Mouse (Mus musculus): ENCODE data around the gene Atp13a5. TPM values are rescaled to one million over a fixed set of nuclear protein-coding genes. Genes with fewer than 3 reads are reported as not detected.

The Atp13a5 gene
- not detected in 2 replicates for polyA plus RNA-seq (2015; fragmentation: Nextera tagmentation; extraction: Ambion mirVana)

DNA sequence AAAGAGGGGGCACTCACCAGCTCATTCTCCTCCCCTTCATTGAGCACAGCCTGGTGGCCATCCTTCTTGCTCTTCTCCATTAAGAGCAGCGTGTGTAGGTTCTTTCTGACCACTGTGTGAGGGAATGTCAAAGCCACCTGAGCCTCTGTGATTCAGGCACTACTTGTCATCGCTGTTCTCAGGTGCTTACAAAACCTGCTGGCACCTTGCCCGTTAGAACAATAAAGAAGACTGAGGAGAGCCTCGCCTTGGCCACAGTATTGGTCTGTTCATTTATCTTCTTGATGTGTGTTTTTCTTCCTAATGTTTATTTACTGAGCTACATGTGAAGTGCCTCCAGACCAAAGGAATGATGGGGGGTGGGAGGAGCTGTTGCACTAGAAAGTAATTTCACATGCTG lies at the start of gene Atp13a5:
Gene Atp13a5, minus strand, starts transcription at position 275 of the 400 bp plus-strand sequence.
- H3K36me3 ChIP-seq (ENCODE audit: control insufficient read depth, insufficient read depth): no peaks in the 10 kb centered on the region
- no peak within 1 kb of the TSS for H3K27ac ChIP-seq (ENCODE audit: low read length)
- no peaks in the 10 kb centered on the region for H3K4me1 ChIP-seq (ENCODE audit: control insufficient read depth, low read depth, low read length)
- no peak within 1 kb of the TSS for H3K4me3 ChIP-seq (ENCODE audit: low read depth, low read length)
- no peak for ATAC-seq (ENCODE audit: low read depth)
- no peaks in the 10 kb centered on the region for H3K9me3 ChIP-seq (replicated peaks; ENCODE audit: control insufficient read depth, low read length)
- H3K9ac ChIP-seq (ENCODE audit: low read depth, low read length): no peak within 1 kb of the TSS
- H3K4me2 ChIP-seq (ENCODE audit: low read depth, low read length): no peak within 1 kb of the TSS
- no peaks in the 10 kb centered on the region for H3K27me3 ChIP-seq (ENCODE audit: control insufficient read depth, insufficient read depth, low read depth, low read length)
- WGBS (ENCODE audit: insufficient replicate concordance): 55% methylated on average over 4 of the region's 4 CpGs

DNA sequence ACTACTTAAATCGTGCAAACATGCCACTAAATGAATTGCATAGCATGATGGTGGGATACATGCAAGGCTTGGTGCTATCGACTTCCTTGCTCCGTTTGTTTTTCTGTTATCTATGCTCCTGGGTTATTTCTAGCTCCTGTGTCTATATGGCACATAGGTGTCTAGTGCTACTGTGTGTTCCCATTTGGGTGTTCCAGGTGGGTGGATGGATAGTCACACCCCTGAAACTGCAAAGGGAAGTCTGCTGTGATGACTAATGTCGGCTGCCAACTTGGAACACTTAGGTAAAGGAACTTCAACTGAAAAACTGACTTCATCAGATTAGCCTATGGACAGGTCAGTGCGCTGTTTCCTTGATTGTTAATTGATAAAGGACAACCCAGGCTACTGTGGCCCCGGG lies 36.3 kb upstream of the Atp13a5 start:
- H3K4me3 ChIP-seq (ENCODE audit: low read depth, low read length): no peak overlapping the region

DNA sequence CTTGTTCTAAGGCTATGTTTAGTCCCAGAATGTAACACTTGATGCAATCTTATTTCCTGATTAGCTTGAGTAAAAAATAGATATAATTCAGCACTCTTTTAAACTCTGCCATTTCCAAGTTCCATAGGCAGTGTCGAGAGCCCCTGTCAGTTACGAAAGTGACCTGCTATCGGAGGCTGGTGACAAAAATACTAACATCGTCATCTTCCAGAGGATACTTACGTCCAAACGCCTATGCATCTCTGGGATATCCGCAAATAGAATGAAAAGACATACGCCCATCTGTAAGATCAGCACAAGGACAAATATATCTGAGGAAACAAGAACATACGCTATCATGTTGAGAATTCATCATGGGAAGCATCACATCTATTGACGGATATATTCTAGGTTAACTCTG lies 28.8 kb upstream of the Atp13a5 start:
- Histone ChIP-seq H3K9ac (ENCODE audit: low read depth, low read length) (no peak overlapping the region), H3K4me2 (ENCODE audit: low read depth, low read length) (no peak overlapping the region), H3K36me3 (ENCODE audit: control insufficient read depth, insufficient read depth) (no peaks in the 10 kb centered on the region), H3K4me3 (ENCODE audit: low read depth, low read length) (no peak overlapping the region), H3K27ac (ENCODE audit: low read length) (no peak overlapping the region), H3K9me3 (replicated peaks; ENCODE audit: control insufficient read depth, low read length) (no peaks in the 10 kb centered on the region), H3K4me1 (ENCODE audit: control insufficient read depth, low read depth, low read length) (no peaks in the 10 kb centered on the region), H3K27me3 (ENCODE audit: control insufficient read depth, insufficient read depth, low read depth, low read length) (no peaks in the 10 kb centered on the region)
- WGBS (ENCODE audit: insufficient replicate concordance): 75% methylated on average over 10 of the region's 10 CpGs
- no peak for ATAC-seq (ENCODE audit: low read depth)

More for the DNA sequence above, 36.3 kb upstream of the Atp13a5 start:
- Histone ChIP-seq H3K4me1 (ENCODE audit: control insufficient read depth, low read depth, low read length) (no peaks in the 10 kb centered on the region), H3K9me3 (replicated peaks; ENCODE audit: control insufficient read depth, low read length) (no peaks in the 10 kb centered on the region), H3K9ac (ENCODE audit: low read depth, low read length) (no peak overlapping the region), H3K27ac (ENCODE audit: low read length) (no peak overlapping the region), H3K36me3 (ENCODE audit: control insufficient read depth, insufficient read depth) (no peaks in the 10 kb centered on the region), H3K4me2 (ENCODE audit: low read depth, low read length) (no peak overlapping the region), H3K27me3 (ENCODE audit: control insufficient read depth, insufficient read depth, low read depth, low read length) (no peaks in the 10 kb centered on the region)
- WGBS (ENCODE audit: insufficient replicate concordance): 63% methylated on average over 6 of the region's 6 CpGs
- ATAC-seq (ENCODE audit: low read depth): no peak

DNA sequence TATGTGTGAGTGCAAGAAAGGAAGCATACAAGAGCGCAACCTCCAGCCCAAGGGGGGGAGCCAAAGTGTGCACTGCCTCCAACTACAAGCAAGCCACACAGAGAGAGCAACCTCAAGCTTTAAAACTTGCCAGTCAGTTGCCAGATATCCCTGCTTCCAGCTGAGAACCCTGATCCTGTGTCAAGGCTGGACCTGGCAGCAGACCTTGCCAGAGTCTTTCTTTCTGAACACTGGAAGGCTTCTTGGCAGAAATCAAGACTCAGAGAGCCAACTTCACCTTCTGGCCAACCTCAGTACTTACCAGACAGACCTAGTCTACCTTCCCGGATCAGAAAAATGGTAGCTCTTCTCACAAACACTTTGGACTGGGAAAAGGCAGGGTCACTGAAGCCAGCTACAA lies 20.5 kb upstream of the Atp13a5 start:
- H3K9ac ChIP-seq (ENCODE audit: low read depth, low read length): no peak overlapping the region
- no peaks in the 10 kb centered on the region for H3K4me1 ChIP-seq (ENCODE audit: control insufficient read depth, low read depth, low read length)
- no peak overlapping the region for H3K4me2 ChIP-seq (ENCODE audit: low read depth, low read length)
- no peaks in the 10 kb centered on the region for H3K27me3 ChIP-seq (ENCODE audit: control insufficient read depth, insufficient read depth, low read depth, low read length)
- no peak overlapping the region for H3K4me3 ChIP-seq (ENCODE audit: low read depth, low read length)
- no peaks in the 10 kb centered on the region for H3K36me3 ChIP-seq (ENCODE audit: control insufficient read depth, insufficient read depth)
- no peak overlapping the region for H3K27ac ChIP-seq (ENCODE audit: low read length)
- 37% methylated on average over 2 of the region's 2 CpGs for WGBS (ENCODE audit: insufficient replicate concordance)
- no peaks in the 10 kb centered on the region for H3K9me3 ChIP-seq (replicated peaks; ENCODE audit: control insufficient read depth, low read length)
- no peak for ATAC-seq (ENCODE audit: low read depth)

DNA sequence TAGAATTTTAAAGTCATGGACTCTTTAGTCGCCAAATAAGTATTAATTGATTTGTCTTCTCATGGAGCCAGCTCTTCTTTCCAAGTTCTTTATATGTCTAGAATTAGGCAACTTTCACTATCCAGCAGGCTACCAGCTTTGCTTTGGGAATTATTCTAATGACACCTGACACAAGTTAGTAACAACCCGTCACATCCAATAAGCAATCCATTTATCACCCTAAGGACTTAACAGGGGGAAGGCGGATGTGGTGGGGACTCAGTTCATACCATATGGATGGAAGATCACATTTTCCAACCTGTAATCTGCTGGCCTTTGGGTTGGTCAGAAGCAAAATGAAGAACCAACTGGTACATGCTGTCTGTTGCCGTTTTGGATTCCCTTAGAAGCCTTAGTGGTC lies 6.2 kb upstream of the Atp13a5 start:
- H3K27me3 ChIP-seq (ENCODE audit: control insufficient read depth, insufficient read depth, low read depth, low read length): no peaks in the 10 kb centered on the region
- no peak overlapping the region for H3K27ac ChIP-seq (ENCODE audit: low read length)
- no peak overlapping the region for H3K4me2 ChIP-seq (ENCODE audit: low read depth, low read length)
- H3K9ac ChIP-seq (ENCODE audit: low read depth, low read length): no peak overlapping the region
- no peak for ATAC-seq (ENCODE audit: low read depth)
- H3K4me1 ChIP-seq (ENCODE audit: control insufficient read depth, low read depth, low read length): no peaks in the 10 kb centered on the region
- no peaks in the 10 kb centered on the region for H3K9me3 ChIP-seq (replicated peaks; ENCODE audit: control insufficient read depth, low read length)
- no peaks in the 10 kb centered on the region for H3K36me3 ChIP-seq (ENCODE audit: control insufficient read depth, insufficient read depth)
- 63% methylated on average over 4 of the region's 4 CpGs for WGBS (ENCODE audit: insufficient replicate concordance)
- no peak overlapping the region for H3K4me3 ChIP-seq (ENCODE audit: low read depth, low read length)

DNA sequence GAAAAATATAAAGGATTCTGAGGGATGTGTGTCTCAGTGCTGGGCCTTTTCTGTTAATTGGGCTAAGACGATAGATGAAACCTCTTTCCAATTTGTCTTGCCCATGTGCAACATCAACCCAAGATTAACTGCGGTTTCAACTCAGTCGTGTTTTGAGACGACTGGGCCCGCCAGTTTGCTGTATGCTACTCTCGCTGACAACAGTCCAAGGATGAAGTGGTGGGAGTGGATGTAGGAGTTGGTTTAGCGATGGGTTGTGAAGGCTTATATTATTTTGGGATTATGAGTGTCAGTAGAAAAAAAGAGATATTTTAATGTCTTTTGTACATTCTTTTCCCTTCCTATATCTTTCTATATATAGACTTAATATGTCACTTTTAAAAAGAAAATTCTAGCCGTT lies 3.9 kb downstream of the Atp13a5 start:
- Histone ChIP-seq H3K4me1 (ENCODE audit: control insufficient read depth, low read depth, low read length) (no peaks in the 10 kb centered on the region), H3K9ac (ENCODE audit: low read depth, low read length) (no peak overlapping the region), H3K36me3 (ENCODE audit: control insufficient read depth, insufficient read depth) (no peaks in the 10 kb centered on the region), H3K4me2 (ENCODE audit: low read depth, low read length) (no peak overlapping the region), H3K27me3 (ENCODE audit: control insufficient read depth, insufficient read depth, low read depth, low read length) (no peaks in the 10 kb centered on the region), H3K27ac (ENCODE audit: low read length) (no peak overlapping the region), H3K4me3 (ENCODE audit: low read depth, low read length) (no peak overlapping the region), H3K9me3 (replicated peaks; ENCODE audit: control insufficient read depth, low read length) (no peaks in the 10 kb centered on the region)
- WGBS (ENCODE audit: insufficient replicate concordance): 65% methylated on average over 8 of the region's 8 CpGs
- ATAC-seq (ENCODE audit: low read depth): no peak

DNA sequence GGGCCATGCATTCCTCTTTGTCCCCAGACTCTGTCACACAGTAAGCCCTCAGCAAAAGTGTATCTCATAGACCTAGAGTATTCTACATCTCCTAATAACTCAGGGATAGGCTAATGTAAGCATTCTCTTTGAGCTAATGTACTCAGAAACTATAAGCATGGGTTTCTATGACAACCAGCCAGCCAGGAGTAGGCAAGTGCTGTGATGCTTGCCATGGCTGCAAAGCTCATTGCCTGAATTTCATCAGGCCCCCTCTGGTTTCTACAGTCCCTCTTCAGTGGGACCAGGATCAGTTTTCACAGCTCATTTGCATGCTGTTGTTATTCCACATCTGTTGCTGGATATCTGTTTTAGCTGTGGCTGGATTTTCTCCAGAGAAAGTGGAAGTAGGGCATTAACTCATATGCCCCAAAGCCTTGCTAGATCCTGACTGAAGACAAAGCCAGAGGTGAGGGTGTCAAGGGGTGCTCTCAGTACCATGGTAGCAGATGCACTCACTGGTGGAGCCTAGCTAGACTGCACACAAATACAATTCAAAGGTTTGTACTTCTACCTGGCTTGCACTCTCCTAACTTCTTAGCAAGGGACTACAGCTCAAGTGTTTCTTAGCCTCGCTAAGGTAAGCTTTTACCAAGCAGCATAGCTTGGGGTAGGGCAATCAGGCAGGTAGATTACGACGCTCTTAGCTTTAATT lies 47.0 kb downstream of the Atp13a5 start:
- Histone ChIP-seq H3K27ac (ENCODE audit: low read length) (no peak overlapping the region), H3K4me2 (ENCODE audit: low read depth, low read length) (no peak overlapping the region), H3K36me3 (ENCODE audit: control insufficient read depth, insufficient read depth) (no peaks in the 10 kb centered on the region), H3K9ac (ENCODE audit: low read depth, low read length) (no peak overlapping the region), H3K4me3 (ENCODE audit: low read depth, low read length) (no peak overlapping the region), H3K27me3 (ENCODE audit: control insufficient read depth, insufficient read depth, low read depth, low read length) (no peaks in the 10 kb centered on the region), H3K4me1 (ENCODE audit: control insufficient read depth, low read depth, low read length) (no peaks in the 10 kb centered on the region), H3K9me3 (replicated peaks; ENCODE audit: control insufficient read depth, low read length) (no peaks in the 10 kb centered on the region)
- WGBS (ENCODE audit: insufficient replicate concordance): 56% methylated on average over 3 of the region's 3 CpGs
- no peak for ATAC-seq (ENCODE audit: low read depth)

DNA sequence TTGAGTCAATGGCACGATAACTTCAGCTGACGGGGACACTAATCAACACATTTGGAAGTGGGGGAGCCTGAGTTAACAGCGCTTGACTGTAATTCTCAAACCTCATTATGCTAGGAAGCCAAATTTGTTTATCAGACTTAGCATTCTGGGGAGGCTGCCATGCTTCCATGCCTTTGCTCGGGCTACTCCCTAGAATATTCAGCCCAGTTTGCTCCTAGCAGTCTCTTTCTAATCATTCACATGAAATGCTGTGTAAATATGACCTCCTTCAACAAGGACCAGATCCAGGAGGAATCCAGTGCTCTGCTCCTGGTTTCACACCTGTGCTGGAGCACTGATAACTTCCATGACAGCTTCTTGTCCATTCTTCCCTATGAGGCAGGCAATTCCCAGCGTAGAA lies 47.6 kb downstream of the Atp13a5 start:
- no peak overlapping the region for H3K4me2 ChIP-seq (ENCODE audit: low read depth, low read length)
- no peaks in the 10 kb centered on the region for H3K27me3 ChIP-seq (ENCODE audit: control insufficient read depth, insufficient read depth, low read depth, low read length)
- H3K9me3 ChIP-seq (replicated peaks; ENCODE audit: control insufficient read depth, low read length): no peaks in the 10 kb centered on the region
- H3K36me3 ChIP-seq (ENCODE audit: control insufficient read depth, insufficient read depth): no peaks in the 10 kb centered on the region
- H3K27ac ChIP-seq (ENCODE audit: low read length): no peak overlapping the region
- H3K4me3 ChIP-seq (ENCODE audit: low read depth, low read length): no peak overlapping the region
- no peak for ATAC-seq (ENCODE audit: low read depth)
- no peaks in the 10 kb centered on the region for H3K4me1 ChIP-seq (ENCODE audit: control insufficient read depth, low read depth, low read length)
- WGBS (ENCODE audit: insufficient replicate concordance): 51% methylated on average over 5 of the region's 5 CpGs
- H3K9ac ChIP-seq (ENCODE audit: low read depth, low read length): no peak overlapping the region

DNA sequence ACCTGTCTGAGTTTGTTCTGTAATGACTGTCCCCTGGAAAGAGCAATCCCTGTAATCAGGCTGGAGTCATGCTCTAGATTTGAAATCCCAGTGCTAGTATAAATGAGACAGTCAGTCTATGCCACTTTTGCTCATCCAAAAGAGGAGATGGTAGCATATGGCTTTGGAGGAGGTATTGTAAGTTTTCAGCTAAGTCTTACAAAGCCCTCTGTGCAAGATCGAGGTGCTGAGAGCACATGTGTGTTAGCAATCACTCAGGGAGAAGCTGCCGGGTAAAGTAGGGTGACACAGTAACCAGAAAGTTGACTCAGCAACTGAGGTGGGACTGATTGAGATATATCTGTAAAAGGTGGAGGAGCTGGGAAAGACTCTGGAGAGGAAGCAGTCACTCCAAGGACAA lies 49.3 kb downstream of the Atp13a5 start:
- Histone ChIP-seq H3K4me3 (ENCODE audit: low read depth, low read length) (no peak overlapping the region), H3K27me3 (ENCODE audit: control insufficient read depth, insufficient read depth, low read depth, low read length) (no peaks in the 10 kb centered on the region), H3K4me1 (ENCODE audit: control insufficient read depth, low read depth, low read length) (no peaks in the 10 kb centered on the region), H3K9me3 (replicated peaks; ENCODE audit: control insufficient read depth, low read length) (no peaks in the 10 kb centered on the region), H3K9ac (ENCODE audit: low read depth, low read length) (no peak overlapping the region), H3K4me2 (ENCODE audit: low read depth, low read length) (no peak overlapping the region), H3K36me3 (ENCODE audit: control insufficient read depth, insufficient read depth) (no peaks in the 10 kb centered on the region), H3K27ac (ENCODE audit: low read length) (no peak overlapping the region)
- 59% methylated on average over 2 of the region's 2 CpGs for WGBS (ENCODE audit: insufficient replicate concordance)
- ATAC-seq (ENCODE audit: low read depth): no peak
